Mouse (Mus musculus) heart, embryonic 14.5 days (tissue): ENCODE measurements around the gene Zfp111. TPM values are rescaled to one million over a fixed set of nuclear protein-coding genes. Genes with fewer than 3 reads are reported as not detected.

Experiments used
- ATAC-seq: fragments of 200-750 bp; cut with Nextera tagmentation; 2 replicates; pipeline ENCODE4 v1.8.0; 2017; ENCODE audit warnings: low read depth, moderate TSS enrichment; ENCODE audit not compliant: insufficient number of reproducible peaks, insufficient read depth, low FRiP score
- H3K27ac ChIP-seq, 2 experiments: fragments of 200-500 bp in 1 of 2; fragments of 300-500 bp in 1 of 2; sonication (generic) in 1 of 2; replicated peaks in 1 of 2; 2 replicates each; pipeline ENCODE4 v1.5.1; 2012 to 2014; ENCODE audit warnings: low read depth in 2 of 2, low read length in 2 of 2, control low read depth in 1 of 2, mild to moderate bottlenecking in 1 of 2, mixed read lengths in 1 of 2; ENCODE audit not compliant: control insufficient read depth in 1 of 2, insufficient read depth in 1 of 2
- H3K27me3 ChIP-seq: fragments of 300-500 bp; sonication (generic); 2 replicates; pipeline ENCODE4 v1.6.1; 2014; ENCODE audit warnings: mild to moderate bottlenecking, low read length, control low read depth; ENCODE audit not compliant: control insufficient read depth, insufficient read depth
- H3K36me3 ChIP-seq: fragments of 300-500 bp; sonication (generic); 2 replicates; pipeline ENCODE4 v1.6.1; 2014; ENCODE audit warnings: mild to moderate bottlenecking, control low read depth, low read length, mixed read lengths; ENCODE audit not compliant: control insufficient read depth, insufficient read depth
- H3K4me1 ChIP-seq, 2 experiments: fragments of 200-500 bp in 1 of 2; fragments of 300-500 bp in 1 of 2; sonication (generic) in 1 of 2; 2 replicates each; pipeline ENCODE4 v1.6.1; 2012 to 2014; ENCODE audit warnings: low read length in 2 of 2, control low read depth in 1 of 2, mixed read lengths in 1 of 2; ENCODE audit not compliant: control insufficient read depth in 2 of 2, insufficient read depth in 2 of 2
- H3K4me2 ChIP-seq: fragments of 300-500 bp; sonication (generic); 2 replicates; pipeline ENCODE4 v1.6.1; 2014; ENCODE audit warnings: mild to moderate bottlenecking, low read length
- H3K4me3 ChIP-seq, 2 experiments: fragments of 200-500 bp in 1 of 2; fragments of 300-500 bp in 1 of 2; sonication (generic) in 1 of 2; 2 replicates each; pipeline ENCODE4 v1.5.1; 2012 to 2014; ENCODE audit warnings: low read length in 2 of 2, mild to moderate bottlenecking in 2 of 2, control low read depth in 1 of 2, low read depth in 1 of 2, moderate library complexity in 1 of 2; ENCODE audit not compliant: control insufficient read depth in 1 of 2, insufficient read depth in 1 of 2
- H3K9ac ChIP-seq: fragments of 300-500 bp; sonication (generic); 2 replicates; pipeline ENCODE4 v1.6.1; 2014; ENCODE audit warnings: mild to moderate bottlenecking, low read length
- H3K9me3 ChIP-seq: fragments of 300-500 bp; sonication (generic); 2 replicates; pipeline ENCODE4 v1.6.1; 2016; ENCODE audit warnings: low read length, control low read depth; ENCODE audit not compliant: control insufficient read depth
- WGBS: fragments of 180-500 bp; shearing (Covaris S2); extraction: QIAGEN DNeasy Blood & Tissue Kit; methylation state at CpG from one replicate; pipeline ENCODE4 v1.1.7; 2014; 5-methylcytosine and 5-hydroxymethylcytosine counted together
- polyA plus RNA-seq: library from polyadenylated mRNA; unstranded; fragments of >200 nt; fragmentation: Nextera tagmentation; extraction: Ambion mirVana; gene quantifications from 2 replicates; pipeline ENCODE4 v1.2.1, GENCODE M21; 2014

The Zfp111 gene
- 6.6 and 7.1 TPM in 2 replicates for polyA plus RNA-seq

GRCm38 (mm10) chr7:24211343-24211742 lies at the start of gene Zfp111:
Gene Zfp111, minus strand, starts transcription at chr7:24211443.
- H3K27ac ChIP-seq: no peak within 1 kb of the TSS
- peaks cover under 1% of the 10 kb centered on the region; the same call in 1 of the 2 replicates for H3K36me3 ChIP-seq
- no peaks in the 10 kb centered on the region for H3K27me3 ChIP-seq
- H3K4me2 ChIP-seq: no peak within 1 kb of the TSS
- H3K4me1 ChIP-seq: peaks cover 0 to 4% of the 10 kb centered on the region in 2 experiments; a peak in 1 of 4 replicates
- H3K9ac ChIP-seq: no peak within 1 kb of the TSS
- H3K4me3 ChIP-seq: no peak within 1 kb of the TSS
- no peaks in the 10 kb centered on the region for H3K9me3 ChIP-seq
- 69% methylated on average over 5 of the region's 5 CpGs for WGBS
- ATAC-seq: no peak

- Histone ChIP-seq H3K9ac (no peak overlapping the region), H3K4me3 (no peak overlapping the region), H3K4me1 (peaks cover 2 to 4% of the 10 kb centered on the region in 2 experiments; a peak in 3 of 4 replicates), H3K36me3 (peaks cover 30% of the 10 kb centered on the region), H3K4me2 (no peak overlapping the region), H3K27ac (no peak overlapping the region), H3K27me3 (no peaks in the 10 kb centered on the region), H3K9me3 (no peaks in the 10 kb centered on the region)
- 81% methylated on average over 4 of the region's 4 CpGs for WGBS
- no peak for ATAC-seq
Measured at GRCm38 (mm10) chr7:24260000-24260312, 48.7 kb upstream of the Zfp111 start.

GRCm38 (mm10) chr7:24259306-24259999 lies 48.2 kb upstream of the Zfp111 start:
- H3K27ac ChIP-seq: no peak overlapping the region
- no peak overlapping the region for H3K4me2 ChIP-seq
- H3K36me3 ChIP-seq: peaks cover 30% of the 10 kb centered on the region
- 84% methylated on average over 13 of the region's 13 CpGs for WGBS
- ATAC-seq: no peak
- no peaks in the 10 kb centered on the region for H3K27me3 ChIP-seq
- no peak overlapping the region for H3K9ac ChIP-seq
- H3K4me1 ChIP-seq: peaks cover 3 to 5% of the 10 kb centered on the region in 2 experiments; a peak in 3 of 4 replicates
- no peaks in the 10 kb centered on the region for H3K9me3 ChIP-seq
- H3K4me3 ChIP-seq: no peak overlapping the region

GRCm38 (mm10) chr7:24254633-24255474 lies 43.6 kb upstream of the Zfp111 start, which contains the start of gene Zfp108:
Gene Zfp108, plus strand, starts transcription at chr7:24254794.
- H3K27me3 ChIP-seq: no peaks in the 10 kb centered on the region
- 19% methylated on average over 21 of the region's 21 CpGs for WGBS
- 0 out of 2 replicates have a peak, but pooled peaks cover 2% of the 10 kb centered on the region for H3K36me3 ChIP-seq
- H3K27ac ChIP-seq: peak within 1 kb of the TSS in 1 of 2 experiments; percentile 47; a peak in 1 of 4 replicates
- peak within 1 kb of the TSS; percentile 52 to 89 for H3K4me3 ChIP-seq
- H3K9ac ChIP-seq: peak within 1 kb of the TSS; percentile 80
- no peaks in the 10 kb centered on the region for H3K9me3 ChIP-seq
- H3K4me1 ChIP-seq: peaks cover 3 to 5% of the 10 kb centered on the region in 2 experiments
- ATAC-seq: peak; percentile 67
- peak within 1 kb of the TSS; percentile 75 for H3K4me2 ChIP-seq

GRCm38 (mm10) chr7:24253779-24254615 lies 42.8 kb upstream of the Zfp111 start:
- WGBS: 59% methylated on average over 9 of the region's 9 CpGs
- H3K27me3 ChIP-seq: no peaks in the 10 kb centered on the region
- peaks cover 3 to 5% of the 10 kb centered on the region in 2 experiments for H3K4me1 ChIP-seq
- no peak; the same call in 1 of the 2 replicates for ATAC-seq
- peak overlapping the region; percentile 80; the same call in 1 of the 2 replicates for H3K9ac ChIP-seq
- no peaks in the 10 kb centered on the region for H3K9me3 ChIP-seq
- no peaks in the 10 kb centered on the region for H3K36me3 ChIP-seq
- H3K27ac ChIP-seq: no peak overlapping the region
- H3K4me3 ChIP-seq: peak overlapping the region in 1 of 2 experiments; percentile 52; a peak in 2 of 4 replicates
- peak overlapping the region; percentile 75 for H3K4me2 ChIP-seq

GRCm38 (mm10) chr7:24237040-24237791 lies 26.0 kb upstream of the Zfp111 start, which contains the start of gene Zfp109:
Gene Zfp109, minus strand, starts transcription at chr7:24237560.
- peak within 1 kb of the TSS; percentile 77 for H3K4me2 ChIP-seq
- peaks cover 11% of the 10 kb centered on the region for H3K36me3 ChIP-seq
- H3K9ac ChIP-seq: peak within 1 kb of the TSS; percentile 73
- no peaks in the 10 kb centered on the region for H3K27me3 ChIP-seq
- H3K9me3 ChIP-seq: no peaks in the 10 kb centered on the region
- WGBS: 4% methylated on average over 28 of the region's 28 CpGs
- no peaks in the 10 kb centered on the region for H3K4me1 ChIP-seq
- no peak within 1 kb of the TSS for H3K27ac ChIP-seq
- peak; percentile 66 for ATAC-seq
- peak within 1 kb of the TSS; percentile 73 to 98 for H3K4me3 ChIP-seq
